Mouse (Mus musculus): ENCODE measurements around the gene Arhgap21. TPM values are rescaled to one million over a fixed set of nuclear protein-coding genes. Genes with fewer than 3 reads are reported as not detected.

Gene Arhgap21
- polyA plus RNA-seq, 1 experiment, result 5.1 TPM

- Histone ChIP-seq H3K9me3 (ENCODE audit: control insufficient read depth, low read length) (no peaks in the 10 kb centered on the region), H3K4me1 (ENCODE audit: control insufficient read depth) (no peaks in the 10 kb centered on the region), H3K27me3 (ENCODE audit: control insufficient read depth) (no peaks in the 10 kb centered on the region), H3K4me3 (replicated peaks) (no peak overlapping the region), H3K36me3 (ENCODE audit: control insufficient read depth) (peaks cover 88% of the 10 kb centered on the region)
- TF ChIP-seq GATA1 (IDR thresholded peaks at IDR 0.05; ENCODE audit: low read length), result no peak
- no peak for TF ChIP-seq TAL1 (IDR thresholded peaks at IDR 0.05; ENCODE audit: low read length)
Observed at GRCm38 (mm10) chr2:20865795-20866194, 102.9 kb downstream of the Arhgap21 start.

GRCm38 (mm10) chr2:20864569-20864968 is 104.1 kb downstream of the Arhgap21 start:
- H3K4me3 ChIP-seq (replicated peaks), result no peak overlapping the region
- TF ChIP-seq GATA1 (IDR thresholded peaks at IDR 0.05; ENCODE audit: low read length), result no peak
- no peak for TF ChIP-seq TAL1 (IDR thresholded peaks at IDR 0.05; ENCODE audit: low read length)
- H3K4me1 ChIP-seq (ENCODE audit: control insufficient read depth), result no peaks in the 10 kb centered on the region
- H3K27me3 ChIP-seq (ENCODE audit: control insufficient read depth), result no peaks in the 10 kb centered on the region
- H3K36me3 ChIP-seq (ENCODE audit: control insufficient read depth), result peaks cover 93% of the 10 kb centered on the region
- H3K9me3 ChIP-seq (ENCODE audit: control insufficient read depth, low read length), result no peaks in the 10 kb centered on the region

- H3K4me1 ChIP-seq (ENCODE audit: control insufficient read depth), result no peaks in the 10 kb centered on the region
- no peak overlapping the region for H3K4me3 ChIP-seq (replicated peaks)
- no peaks in the 10 kb centered on the region for H3K9me3 ChIP-seq (ENCODE audit: control insufficient read depth, low read length)
- peaks cover 98% of the 10 kb centered on the region for H3K36me3 ChIP-seq (ENCODE audit: control insufficient read depth)
- H3K27me3 ChIP-seq (ENCODE audit: control insufficient read depth), result no peaks in the 10 kb centered on the region
- TF ChIP-seq GATA1 (IDR thresholded peaks at IDR 0.05; ENCODE audit: low read length) (no peak), TAL1 (IDR thresholded peaks at IDR 0.05; ENCODE audit: low read length) (no peak)
Observed at GRCm38 (mm10) chr2:20860756-20861155, 107.9 kb downstream of the Arhgap21 start.

- no peaks in the 10 kb centered on the region for H3K4me1 ChIP-seq (ENCODE audit: control insufficient read depth)
- no peaks in the 10 kb centered on the region for H3K9me3 ChIP-seq (ENCODE audit: control insufficient read depth, low read length)
- H3K36me3 ChIP-seq (ENCODE audit: control insufficient read depth), result peaks cover 75% of the 10 kb centered on the region
- H3K4me3 ChIP-seq (replicated peaks), result no peak overlapping the region
- TF ChIP-seq GATA1 (IDR thresholded peaks at IDR 0.05; ENCODE audit: low read length), result no peak
- no peak for TF ChIP-seq TAL1 (IDR thresholded peaks at IDR 0.05; ENCODE audit: low read length)
- no peaks in the 10 kb centered on the region for H3K27me3 ChIP-seq (ENCODE audit: control insufficient read depth)
Observed at GRCm38 (mm10) chr2:20849346-20849745, 119.3 kb downstream of the Arhgap21 start.

GRCm38 (mm10) chr2:20831608-20832406 is 136.9 kb downstream of the Arhgap21 start:
- TF ChIP-seq GATA1 (IDR thresholded peaks at IDR 0.05; ENCODE audit: low read length), result no peak
- no peak for TF ChIP-seq TAL1 (IDR thresholded peaks at IDR 0.05; ENCODE audit: low read length)
- Histone ChIP-seq H3K4me1 (ENCODE audit: control insufficient read depth) (no peaks in the 10 kb centered on the region), H3K36me3 (ENCODE audit: control insufficient read depth) (no peaks in the 10 kb centered on the region), H3K4me3 (replicated peaks) (no peak overlapping the region), H3K9me3 (ENCODE audit: control insufficient read depth, low read length) (no peaks in the 10 kb centered on the region), H3K27me3 (ENCODE audit: control insufficient read depth) (no peaks in the 10 kb centered on the region)

- Histone ChIP-seq H3K4me1 (ENCODE audit: control insufficient read depth) (no peaks in the 10 kb centered on the region), H3K27me3 (ENCODE audit: control insufficient read depth) (no peaks in the 10 kb centered on the region), H3K4me3 (replicated peaks) (no peak overlapping the region), H3K36me3 (ENCODE audit: control insufficient read depth) (no peaks in the 10 kb centered on the region), H3K9me3 (ENCODE audit: control insufficient read depth, low read length) (no peaks in the 10 kb centered on the region)
- no peak for TF ChIP-seq TAL1 (IDR thresholded peaks at IDR 0.05; ENCODE audit: low read length)
- no peak for TF ChIP-seq GATA1 (IDR thresholded peaks at IDR 0.05; ENCODE audit: low read length)
Observed at GRCm38 (mm10) chr2:20830882-20831281, 137.8 kb downstream of the Arhgap21 start.

GRCm38 (mm10) chr2:20826258-20826657 is 142.4 kb downstream of the Arhgap21 start:
- TF ChIP-seq TAL1 (IDR thresholded peaks at IDR 0.05; ENCODE audit: low read length) (no peak), GATA1 (IDR thresholded peaks at IDR 0.05; ENCODE audit: low read length) (no peak)
- Histone ChIP-seq H3K9me3 (ENCODE audit: control insufficient read depth, low read length) (no peaks in the 10 kb centered on the region), H3K4me3 (replicated peaks) (no peak overlapping the region), H3K4me1 (ENCODE audit: control insufficient read depth) (no peaks in the 10 kb centered on the region), H3K36me3 (ENCODE audit: control insufficient read depth) (no peaks in the 10 kb centered on the region), H3K27me3 (ENCODE audit: control insufficient read depth) (no peaks in the 10 kb centered on the region)

GRCm38 (mm10) chr2:20818226-20818625 is 150.5 kb downstream of the Arhgap21 start:
- no peaks in the 10 kb centered on the region for H3K4me1 ChIP-seq (ENCODE audit: control insufficient read depth)
- H3K27me3 ChIP-seq (ENCODE audit: control insufficient read depth), result no peaks in the 10 kb centered on the region
- H3K4me3 ChIP-seq (replicated peaks), result no peak overlapping the region
- no peaks in the 10 kb centered on the region for H3K36me3 ChIP-seq (ENCODE audit: control insufficient read depth)
- TF ChIP-seq GATA1 (IDR thresholded peaks at IDR 0.05; ENCODE audit: low read length) (no peak), TAL1 (IDR thresholded peaks at IDR 0.05; ENCODE audit: low read length) (no peak)
- no peaks in the 10 kb centered on the region for H3K9me3 ChIP-seq (ENCODE audit: control insufficient read depth, low read length)

- TF ChIP-seq TAL1 (IDR thresholded peaks at IDR 0.05; ENCODE audit: low read length) (no peak), GATA1 (IDR thresholded peaks at IDR 0.05; ENCODE audit: low read length) (no peak)
- Histone ChIP-seq H3K36me3 (ENCODE audit: control insufficient read depth) (no peaks in the 10 kb centered on the region), H3K27me3 (ENCODE audit: control insufficient read depth) (no peaks in the 10 kb centered on the region), H3K9me3 (ENCODE audit: control insufficient read depth, low read length) (no peaks in the 10 kb centered on the region), H3K4me3 (replicated peaks) (no peak overlapping the region), H3K4me1 (ENCODE audit: control insufficient read depth) (no peaks in the 10 kb centered on the region)
Observed at GRCm38 (mm10) chr2:20813986-20814385, 154.7 kb downstream of the Arhgap21 start.

All from erythroblast, embryonic 14.5 days (primary cell).